Mouse (Mus musculus): ENCODE measurements around the gene Tbx19.

DNA sequence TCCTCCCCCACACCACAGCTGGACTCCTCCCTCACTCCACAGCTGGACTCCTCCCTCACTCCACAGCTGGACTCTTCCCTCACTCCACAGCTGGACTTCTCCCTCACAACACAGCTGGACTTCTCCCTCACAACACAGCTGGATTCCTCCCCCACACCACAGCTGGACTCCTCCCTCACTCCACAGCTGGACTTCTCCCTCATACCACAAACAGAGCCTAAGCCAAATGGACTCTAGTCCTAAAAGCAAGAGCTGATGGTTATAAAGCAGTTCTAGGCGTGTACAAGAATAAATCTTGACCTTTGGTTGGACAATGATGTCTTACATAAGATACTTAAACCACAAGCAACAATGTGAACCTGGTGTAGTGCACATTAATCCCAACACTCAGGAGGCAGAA lies 38.4 kb upstream of the Tbx19 start:
- TF ChIP-seq CTCF (IDR thresholded peaks at IDR 0.05; ENCODE audit: low read depth) (no peak), EP300 (optimal IDR thresholded peaks at IDR 0.05) (no peak)
